Mouse (Mus musculus): ENCODE results near the gene Mast4.

DNA sequence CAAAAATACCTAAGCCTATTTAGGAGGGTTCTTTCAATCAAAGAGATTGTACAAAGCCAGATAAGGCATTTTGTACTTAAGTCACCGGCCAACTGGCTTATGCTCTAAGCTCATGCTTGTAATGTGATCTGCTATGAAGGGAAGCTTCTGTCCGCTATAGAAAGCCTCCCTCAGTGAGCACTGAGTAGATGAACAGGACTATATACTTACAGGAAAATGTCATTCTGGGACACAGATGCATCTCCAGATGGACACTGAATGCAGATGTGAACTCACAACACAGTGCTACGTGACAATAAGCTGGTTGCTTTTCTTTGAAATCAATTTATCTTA lies 459.2 kb downstream of the Mast4 start:
- TF ChIP-seq CTCF (IDR thresholded peaks at IDR 0.05; ENCODE audit: control insufficient read depth, insufficient read depth, insufficient read length) (no peak), CEBPB (IDR thresholded peaks at IDR 0.05; ENCODE audit: low read depth) (no peak), MYOG (IDR thresholded peaks at IDR 0.05; ENCODE audit: control insufficient read depth, extremely low read depth, insufficient read length) (no peak), FOSL1 (IDR thresholded peaks at IDR 0.05; ENCODE audit: insufficient read depth, low read length, poor library complexity, severe bottlenecking) (no peak), USF1 (IDR thresholded peaks at IDR 0.05; ENCODE audit: low read depth) (no peak), MAX (IDR thresholded peaks at IDR 0.05) (no peak)

Data from C2C12 (cell line).